ENCODE assay signal across 8 mouse cellular contexts in the genomic region with DNA sequence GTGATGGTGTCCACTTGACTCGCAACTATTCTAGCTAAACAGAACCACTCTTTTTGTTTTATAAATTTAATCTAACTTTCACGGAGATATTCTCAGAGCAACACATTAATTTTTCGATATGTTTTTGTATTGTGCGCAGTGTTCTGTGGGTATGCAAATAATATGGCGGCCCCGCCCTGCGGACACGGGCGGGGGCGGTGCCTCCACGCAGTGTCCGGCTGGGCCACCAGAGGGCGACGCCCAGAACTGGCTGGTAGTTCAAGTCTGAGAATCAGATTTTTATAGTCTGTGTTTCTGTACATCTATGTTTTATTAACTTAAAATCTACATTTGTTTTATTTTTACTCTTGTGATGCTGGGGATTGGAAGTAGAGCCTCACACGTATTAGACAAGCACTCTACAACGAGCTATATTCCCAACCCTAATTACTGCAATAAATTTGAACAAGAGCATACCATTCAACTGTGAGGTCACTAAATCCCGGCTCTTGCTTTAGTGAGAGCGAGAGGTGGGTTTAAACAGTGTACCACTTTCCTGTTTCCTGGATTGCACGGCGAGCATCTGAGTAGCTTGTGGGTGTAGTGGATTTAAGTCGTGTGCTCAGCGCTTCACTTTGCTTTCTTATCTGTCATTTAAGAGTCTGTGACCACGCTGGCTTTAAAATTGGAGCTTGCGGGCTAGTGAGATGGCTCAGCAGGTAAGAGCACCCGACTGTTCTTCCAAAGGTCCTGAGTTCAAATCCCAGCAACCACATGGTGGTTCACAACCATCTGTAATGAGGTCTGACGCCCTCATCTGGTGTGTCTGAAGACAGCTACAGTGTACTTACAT. TPM values are rescaled to one million over a fixed set of nuclear protein-coding genes. Genes with fewer than 3 reads are reported as not detected.
DNase-seq lines count a peak whose midpoint lies in the region; ATAC-seq lines count a peak whose summit lies in the region.

No protein-coding gene starts in this region.

- H3K27me3 ChIP-seq in intestine, embryonic 14.5 days (replicated peaks; ENCODE audit: control insufficient read depth, insufficient read depth, low read length), result no peaks in the 10 kb centered on the region

- DNase-seq in adrenal gland, adult 18-20 months (ENCODE audit: low spot score in 2 of 2), result peak; percentile 96 to 98
- peak; percentile 91 for DNase-seq in embryo, embryonic 10.5 days (ENCODE audit: low spot score)
- peak; percentile 90 for DNase-seq in gastrocnemius, postnatal 25 days
- DNase-seq in intestine, embryonic 14.5 days (ENCODE audit: low spot score), result peak; percentile 97
- DNase-seq in left cerebral cortex, postnatal 14 days (ENCODE audit: low spot score in 2 of 2), result peak; percentile 96 to 97
- DNase-seq in right cerebral cortex, postnatal 14 days, result peak; percentile 96
- DNase-seq in urinary bladder, postnatal 25 days (ENCODE audit: low spot score), result peak; percentile 95

- peak overlapping the region; percentile 36 for H3K4me2 ChIP-seq in intestine, embryonic 14.5 days (ENCODE audit: low read length)

- 15% methylated on average over 26 of the region's 26 CpGs for WGBS in intestine, embryonic 14.5 days

- no peaks in the 10 kb centered on the region for H3K36me3 ChIP-seq in intestine, embryonic 14.5 days (ENCODE audit: control insufficient read depth, insufficient read depth, low read length)

- H3K9ac ChIP-seq in intestine, embryonic 14.5 days (ENCODE audit: low read length), result peak overlapping the region; percentile 51

- intact Hi-C loops in left cerebral cortex, postnatal 14 days (cut with DNase I), result loop anchor here (2.0 kb wide), 1 partner anchor 86 kb away; no protein-coding TSS in a partner anchor

- H3K27ac ChIP-seq in intestine, embryonic 14.5 days (ENCODE audit: low read depth), result peak overlapping the region; percentile 88

- H3K4me3 ChIP-seq in intestine, embryonic 14.5 days (ENCODE audit: low read depth, low read length), result no peak overlapping the region

- peak; percentile 78 for ATAC-seq in intestine, embryonic 14.5 days (replicated peaks; ENCODE audit: low FRiP score, low TSS enrichment, low read depth)
- ATAC-seq in megakaryocyte-erythroid progenitor cell, adult 5-6 weeks (replicated peaks; ENCODE audit: low FRiP score, low TSS enrichment, poor library complexity, severe bottlenecking), result peak; percentile 36; the same call in 1 of the 2 replicates

- H3K9me3 ChIP-seq in intestine, embryonic 14.5 days (ENCODE audit: control insufficient read depth, low read length), result no peaks in the 10 kb centered on the region

- H3K4me1 ChIP-seq in intestine, embryonic 14.5 days (replicated peaks; ENCODE audit: control insufficient read depth, insufficient read depth, low read length), result peaks cover 24% of the 10 kb centered on the region

RNA-seq across cellular contexts. Expression of a gene that starts 1.8 kb away (rescaled TPM):
- 10 to 100 TPM; 12.0 to 15.3 TPM for total RNA-seq in adrenal gland, adult 18-20 months (2021)
- 1 to 10 TPM; 3.8 to 5.3 TPM for total RNA-seq in gastrocnemius, postnatal 25 days (2021)
- 8.1 and 9.1 TPM in 2 replicates for polyA plus RNA-seq in intestine, embryonic 14.5 days (2014; fragmentation: Nextera tagmentation; extraction: Ambion mirVana)
- total RNA-seq in left cerebral cortex, postnatal 14 days (2021), result 1 to 10 TPM; 3.1 to 3.9 TPM
- 4.9 and 8.3 TPM in 2 replicates for total RNA-seq in megakaryocyte-erythroid progenitor cell, adult 5-6 weeks (2014; fragmentation: Nextera tagmentation)
- 0.30 and 6.7 TPM in 2 replicates for total RNA-seq in megakaryocyte-erythroid progenitor cell, adult 5-6 weeks (2017)

RNA-seq across cellular contexts. Expression of a gene that starts 56.0 kb away (rescaled TPM):
- 1 to 10 TPM; 1.4 to 1.8 TPM for total RNA-seq in adrenal gland, adult 18-20 months (2021)
- under 1 TPM; 0.21 to 0.33 TPM for total RNA-seq in gastrocnemius, postnatal 25 days (2021)
- 2.7 and 2.9 TPM in 2 replicates for polyA plus RNA-seq in intestine, embryonic 14.5 days (2014; fragmentation: Nextera tagmentation; extraction: Ambion mirVana)
- total RNA-seq in left cerebral cortex, postnatal 14 days (2021), result 1 to 10 TPM; 2.8 to 3.8 TPM
- not detected in 2 replicates for total RNA-seq in megakaryocyte-erythroid progenitor cell, adult 5-6 weeks (2014; fragmentation: Nextera tagmentation)
- not detected in 2 replicates for total RNA-seq in megakaryocyte-erythroid progenitor cell, adult 5-6 weeks (2017)
